Mouse (Mus musculus) CH12.LX (cell line): Measurements from ENCODE around the gene Tcea2.

Experiments used
- MYC ChIP-seq: IDR thresholded peaks from 2 replicates; pipeline ENCODE4 v1.6.1; 2011; ENCODE audit warnings: low read depth, mild to moderate bottlenecking, improper control_type of control experiment, low read length
- POLR2A ChIP-seq: IDR thresholded peaks from 2 replicates; pipeline ENCODE4 v1.6.1; 2011; ENCODE audit warnings: low read depth, mild to moderate bottlenecking, improper control_type of control experiment, low read length
- POLR2AphosphoS2 ChIP-seq: IDR thresholded peaks from 2 replicates; pipeline ENCODE4 v1.6.1; 2011; ENCODE audit warnings: low read depth, low read length, improper control_type of control experiment

- TF ChIP-seq POLR2A, result no peak
- TF ChIP-seq MYC, result no peak
- TF ChIP-seq POLR2AphosphoS2, result no peak
Measured at GRCm38 (mm10) chr2:181659609-181660055, 20.5 kb upstream of the Tcea2 start.
